Mouse (Mus musculus): ENCODE results near the gene Tmem178b. TPM values are rescaled to one million over a fixed set of nuclear protein-coding genes. Genes with fewer than 3 reads are reported as not detected.

The Tmem178b gene
- total and polyA plus RNA-seq, 2 experiments from 2014 or later, result 0.07 TPM; not detected in 1

DNA sequence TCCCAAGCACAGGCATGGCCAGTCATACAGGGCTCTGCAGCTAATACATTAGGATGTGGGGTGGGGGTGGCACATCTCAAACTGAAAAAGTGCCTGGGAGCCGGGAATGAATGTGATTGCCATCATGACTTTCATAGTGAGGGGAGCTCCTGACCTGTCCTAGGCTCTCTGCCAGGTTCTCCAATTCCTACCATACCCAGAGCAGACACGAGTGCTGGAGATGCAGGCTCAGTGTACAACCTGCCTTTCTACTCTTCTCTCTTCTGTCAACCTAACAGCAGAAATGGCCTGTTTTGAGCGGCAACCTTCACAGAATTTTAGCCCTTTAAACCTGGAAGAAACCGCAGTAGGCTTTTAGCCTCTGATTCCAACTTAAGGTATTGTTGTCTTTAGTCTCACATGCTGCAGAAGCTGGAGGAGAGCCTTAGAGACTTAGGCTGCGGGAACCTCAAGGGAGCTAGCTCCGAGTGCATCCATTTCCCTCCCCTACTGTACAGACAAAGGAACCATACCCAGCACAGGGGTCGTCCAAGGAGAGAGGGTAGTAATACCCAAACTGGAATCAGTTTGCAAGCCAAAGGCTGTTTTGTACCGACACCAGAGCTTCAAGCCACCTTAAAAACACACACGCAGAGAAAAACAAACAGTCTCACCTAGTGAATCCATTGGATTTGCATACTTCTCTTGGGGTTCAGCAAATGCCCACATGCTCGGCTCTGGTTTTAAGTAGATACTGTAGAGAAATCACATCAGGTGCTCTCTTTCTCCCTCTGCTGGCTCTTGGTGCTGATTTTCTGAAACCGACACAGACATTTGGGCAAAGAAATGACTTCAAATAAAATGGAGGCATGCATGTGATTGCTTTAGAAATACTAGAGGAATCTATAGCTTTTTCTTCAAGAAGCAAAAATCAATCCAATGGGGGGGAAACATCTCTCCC, 176.2 kb downstream of the Tmem178b start:
- Histone ChIP-seq H3K4me1 (ENCODE audit: control insufficient read depth, insufficient read depth) (no peaks in the 10 kb centered on the region), H3K9me3 (replicated peaks; ENCODE audit: control insufficient read depth, low read length) (no peaks in the 10 kb centered on the region), H3K9ac (replicated peaks; ENCODE audit: low read depth, low read length) (no peak overlapping the region), H3K36me3 (replicated peaks; ENCODE audit: control insufficient read depth, insufficient read depth, low read length) (no peaks in the 10 kb centered on the region), H3K4me2 (ENCODE audit: low read depth, low read length) (no peak overlapping the region), H3K4me3 (ENCODE audit: low read depth, low read length) (no peak overlapping the region), H3K27ac (ENCODE audit: low read depth) (no peak overlapping the region), H3K27me3 (ENCODE audit: control insufficient read depth, insufficient read depth, low read length) (no peaks in the 10 kb centered on the region)
- ATAC-seq (ENCODE audit: insufficient read depth, low read depth) (no peak), DNase-seq (ENCODE audit: low spot score) (no peak)
- WGBS, result 30% methylated on average over 11 of the region's 11 CpGs
- TF ChIP-seq CTCF (IDR thresholded peaks at IDR 0.05; ENCODE audit: low read depth) (0 out of 2 replicates have a peak, but pooled peaks have one; percentile 21), EP300 (IDR thresholded peaks at IDR 0.05; ENCODE audit: low read depth) (no peak)

GRCm38 (mm10) chr6:40049909-40050484, 176.9 kb downstream of the Tmem178b start:
- ATAC-seq (ENCODE audit: insufficient read depth, low read depth), result no peak

GRCm38 (mm10) chr6:40051698-40052097, 178.6 kb downstream of the Tmem178b start:
- TF ChIP-seq EP300 (IDR thresholded peaks at IDR 0.05; ENCODE audit: low read depth) (no peak), CTCF (IDR thresholded peaks at IDR 0.05; ENCODE audit: low read depth) (no peak)
- Histone ChIP-seq H3K36me3 (replicated peaks; ENCODE audit: control insufficient read depth, insufficient read depth, low read length) (no peaks in the 10 kb centered on the region), H3K27me3 (ENCODE audit: control insufficient read depth, insufficient read depth, low read length) (no peaks in the 10 kb centered on the region), H3K9ac (replicated peaks; ENCODE audit: low read depth, low read length) (no peak overlapping the region), H3K4me1 (ENCODE audit: control insufficient read depth, insufficient read depth) (no peaks in the 10 kb centered on the region), H3K27ac (ENCODE audit: low read depth) (no peak overlapping the region), H3K4me3 (ENCODE audit: low read depth, low read length) (no peak overlapping the region), H3K9me3 (replicated peaks; ENCODE audit: control insufficient read depth, low read length) (no peaks in the 10 kb centered on the region), H3K4me2 (ENCODE audit: low read depth, low read length) (no peak overlapping the region)
- DNase-seq (ENCODE audit: low spot score), result no peak
- no peak for ATAC-seq (ENCODE audit: insufficient read depth, low read depth)
- WGBS, result 75% methylated on average over 2 of the region's 2 CpGs

More at GRCm38 (mm10) chr6:40049909-40050484, 176.9 kb downstream of the Tmem178b start:
- no peak overlapping the region for H3K9ac ChIP-seq (replicated peaks; ENCODE audit: low read depth, low read length)
- no peak for DNase-seq (ENCODE audit: low spot score)
- no peaks in the 10 kb centered on the region for H3K36me3 ChIP-seq (replicated peaks; ENCODE audit: control insufficient read depth, insufficient read depth, low read length)
- H3K4me1 ChIP-seq (ENCODE audit: control insufficient read depth, insufficient read depth), result no peaks in the 10 kb centered on the region
- no peak overlapping the region for H3K4me3 ChIP-seq (ENCODE audit: low read depth, low read length)
- no peak for TF ChIP-seq EP300 (IDR thresholded peaks at IDR 0.05; ENCODE audit: low read depth)
- no peak for TF ChIP-seq CTCF (IDR thresholded peaks at IDR 0.05; ENCODE audit: low read depth)
- no peaks in the 10 kb centered on the region for H3K9me3 ChIP-seq (replicated peaks; ENCODE audit: control insufficient read depth, low read length)
- WGBS, result 80% methylated on average over 6 of the region's 6 CpGs
- H3K27ac ChIP-seq (ENCODE audit: low read depth), result no peak overlapping the region
- H3K27me3 ChIP-seq (ENCODE audit: control insufficient read depth, insufficient read depth, low read length), result no peaks in the 10 kb centered on the region
- H3K4me2 ChIP-seq (ENCODE audit: low read depth, low read length), result no peak overlapping the region

DNA sequence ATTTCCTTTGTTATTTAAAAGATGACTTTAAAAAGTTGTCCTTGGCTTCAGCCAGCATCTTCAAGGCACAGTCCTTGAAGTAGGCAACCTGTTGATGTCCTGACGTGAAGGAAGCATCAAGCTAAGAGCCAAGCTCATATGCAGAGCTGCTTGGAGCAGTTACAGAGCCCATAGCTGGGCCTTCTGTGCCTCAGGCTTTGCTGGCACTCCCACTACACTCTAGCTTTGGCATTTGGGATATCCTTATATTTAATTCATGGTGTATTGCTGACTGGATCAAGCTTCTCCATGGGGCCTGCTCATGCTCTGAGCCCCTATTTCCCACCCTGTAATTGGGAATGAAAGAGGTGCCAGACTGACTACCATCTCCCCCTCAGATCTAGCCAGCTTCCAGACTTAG, 179.5 kb downstream of the Tmem178b start:
- H3K4me2 ChIP-seq (ENCODE audit: low read depth, low read length), result no peak overlapping the region
- no peak overlapping the region for H3K9ac ChIP-seq (replicated peaks; ENCODE audit: low read depth, low read length)
- 77% methylated on average over 1 of the region's 1 CpGs for WGBS
- no peak overlapping the region for H3K27ac ChIP-seq (ENCODE audit: low read depth)
- no peaks in the 10 kb centered on the region for H3K27me3 ChIP-seq (ENCODE audit: control insufficient read depth, insufficient read depth, low read length)
- ATAC-seq (ENCODE audit: insufficient read depth, low read depth) (no peak), DNase-seq (ENCODE audit: low spot score) (no peak)
- no peak overlapping the region for H3K4me3 ChIP-seq (ENCODE audit: low read depth, low read length)
- H3K9me3 ChIP-seq (replicated peaks; ENCODE audit: control insufficient read depth, low read length), result no peaks in the 10 kb centered on the region
- TF ChIP-seq CTCF (IDR thresholded peaks at IDR 0.05; ENCODE audit: low read depth) (no peak), EP300 (IDR thresholded peaks at IDR 0.05; ENCODE audit: low read depth) (no peak)
- no peaks in the 10 kb centered on the region for H3K36me3 ChIP-seq (replicated peaks; ENCODE audit: control insufficient read depth, insufficient read depth, low read length)
- H3K4me1 ChIP-seq (ENCODE audit: control insufficient read depth, insufficient read depth), result no peaks in the 10 kb centered on the region

GRCm38 (mm10) chr6:40059466-40059865, 186.4 kb downstream of the Tmem178b start:
- no peak overlapping the region for H3K9ac ChIP-seq (replicated peaks; ENCODE audit: low read depth, low read length)
- no peaks in the 10 kb centered on the region for H3K27me3 ChIP-seq (ENCODE audit: control insufficient read depth, insufficient read depth, low read length)
- DNase-seq (ENCODE audit: low spot score) (no peak), ATAC-seq (ENCODE audit: insufficient read depth, low read depth) (no peak)
- H3K4me3 ChIP-seq (ENCODE audit: low read depth, low read length), result no peak overlapping the region
- no peaks in the 10 kb centered on the region for H3K9me3 ChIP-seq (replicated peaks; ENCODE audit: control insufficient read depth, low read length)
- no peaks in the 10 kb centered on the region for H3K4me1 ChIP-seq (ENCODE audit: control insufficient read depth, insufficient read depth)
- no peak overlapping the region for H3K27ac ChIP-seq (ENCODE audit: low read depth)
- no peak for TF ChIP-seq EP300 (IDR thresholded peaks at IDR 0.05; ENCODE audit: low read depth)
- no peak overlapping the region for H3K4me2 ChIP-seq (ENCODE audit: low read depth, low read length)
- WGBS, result 62% methylated on average over 3 of the region's 3 CpGs
- H3K36me3 ChIP-seq (replicated peaks; ENCODE audit: control insufficient read depth, insufficient read depth, low read length), result no peaks in the 10 kb centered on the region

Measured in heart, postnatal 0 days (tissue).